Mouse (Mus musculus): ENCODE measurements around the gene Saa2.
"Not testable (repeated sequence)": the region's sequence is repeated elsewhere in the genome, so short reads cannot be mapped to it uniquely, and the experiment has no call there.

The Saa2 gene

GRCm38 (mm10) chr7:46751490-46751889 lies at the start of gene Saa2:
Gene Saa2, plus strand, starts transcription at chr7:46751790.
- no peak for DNase-seq (ENCODE audit: low spot score)

- peak; percentile 83 for DNase-seq (ENCODE audit: low spot score)
Observed at GRCm38 (mm10) chr7:46710390-46710844, 41.2 kb upstream of the Saa2 start, which contains the start of gene Saal1. Gene Saal1, minus strand, starts transcription at chr7:46710680.

- no peak for DNase-seq (ENCODE audit: low spot score)
Observed at GRCm38 (mm10) chr7:46712250-46712649, 39.3 kb upstream of the Saa2 start.

- peak; percentile 46 for DNase-seq (ENCODE audit: low spot score)
Observed at GRCm38 (mm10) chr7:46714518-46714917, 37.1 kb upstream of the Saa2 start.

- DNase-seq (ENCODE audit: low spot score): no peak
Observed at GRCm38 (mm10) chr7:46715600-46715999, 36.0 kb upstream of the Saa2 start, which contains the start of gene Saa3. Gene Saa3, minus strand, starts transcription at chr7:46715700.

GRCm38 (mm10) chr7:46716897-46717296 lies 34.7 kb upstream of the Saa2 start:
- DNase-seq (ENCODE audit: low spot score): no peak

- no peak for DNase-seq (ENCODE audit: low spot score)
Observed at GRCm38 (mm10) chr7:46718591-46719270, 32.9 kb upstream of the Saa2 start.

GRCm38 (mm10) chr7:46719526-46719925 lies 32.1 kb upstream of the Saa2 start:
- no peak for DNase-seq (ENCODE audit: low spot score)

GRCm38 (mm10) chr7:46720460-46720859 lies 31.1 kb upstream of the Saa2 start:
- DNase-seq (ENCODE audit: low spot score): no peak

- no peak for DNase-seq (ENCODE audit: low spot score)
Observed at GRCm38 (mm10) chr7:46723354-46723753, 28.2 kb upstream of the Saa2 start.

GRCm38 (mm10) chr7:46723849-46724248 lies 27.7 kb upstream of the Saa2 start:
- no peak for DNase-seq (ENCODE audit: low spot score)

- no peak for DNase-seq (ENCODE audit: low spot score)
Observed at GRCm38 (mm10) chr7:46724396-46724795, 27.2 kb upstream of the Saa2 start.

- no peak for DNase-seq (ENCODE audit: low spot score)
Observed at GRCm38 (mm10) chr7:46727584-46727983, 24.0 kb upstream of the Saa2 start.

GRCm38 (mm10) chr7:46732458-46732857 lies 19.1 kb upstream of the Saa2 start, which contains the start of gene Saa4:
Gene Saa4, minus strand, starts transcription at chr7:46732603.
- DNase-seq (ENCODE audit: low spot score): no peak

GRCm38 (mm10) chr7:46734983-46735382 lies 16.6 kb upstream of the Saa2 start:
- no peak for DNase-seq (ENCODE audit: low spot score)

- no peak for DNase-seq (ENCODE audit: low spot score)
Observed at GRCm38 (mm10) chr7:46738561-46739460, 12.8 kb upstream of the Saa2 start.

GRCm38 (mm10) chr7:46740041-46740440 lies 11.5 kb upstream of the Saa2 start:
- not testable (repeated sequence) for DNase-seq (ENCODE audit: low spot score)

- DNase-seq (ENCODE audit: low spot score): not testable (repeated sequence)
Observed at GRCm38 (mm10) chr7:46742880-46743279, 8.7 kb upstream of the Saa2 start, which contains the start of gene Saa1. Gene Saa1, minus strand, starts transcription at chr7:46742980.

GRCm38 (mm10) chr7:46745816-46746215 lies 5.8 kb upstream of the Saa2 start:
- DNase-seq (ENCODE audit: low spot score): no peak

GRCm38 (mm10) chr7:46746381-46746780 lies 5.2 kb upstream of the Saa2 start:
- no peak for DNase-seq (ENCODE audit: low spot score)

- no peak for DNase-seq (ENCODE audit: low spot score)
Observed at GRCm38 (mm10) chr7:46748459-46748858, 3.1 kb upstream of the Saa2 start.

- DNase-seq (ENCODE audit: low spot score): no peak
Observed at GRCm38 (mm10) chr7:46761049-46761795, 9.6 kb downstream of the Saa2 start.
